Mouse (Mus musculus) right cerebral cortex, postnatal 25 days (tissue): ENCODE measurements around the gene Arhgef3.

Source experiments
- DNase-seq: peaks from one replicate; pipeline ENCODE4 v3.0.0; 2022

Arhgef3 gene

DNA sequence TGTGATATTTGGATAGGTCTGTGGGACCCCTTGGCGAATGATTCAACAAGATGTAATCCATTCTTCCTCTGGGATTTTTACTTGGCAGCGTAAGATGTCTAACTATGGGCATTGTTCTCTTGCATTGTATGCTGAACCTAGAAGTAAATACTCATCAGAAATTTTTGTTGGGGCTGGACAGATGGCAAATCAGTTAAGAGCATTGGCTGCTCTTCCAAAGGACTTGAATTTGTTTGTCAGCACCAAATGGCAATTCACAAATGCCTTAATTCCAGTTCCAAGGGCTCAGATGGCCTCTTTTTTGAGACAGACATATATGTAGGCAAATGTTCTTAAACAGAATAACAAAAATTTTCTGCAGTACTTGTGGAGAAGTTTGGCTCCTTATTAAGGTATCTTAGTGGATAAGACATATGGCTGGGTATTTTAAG lies 330.2 kb downstream of the Arhgef3 start:
- DNase-seq, result no peak

GRCm38 (mm10) chr14:27446963-27447362 lies 332.3 kb downstream of the Arhgef3 start:
- DNase-seq, result no peak
